Mouse (Mus musculus) CD4-positive helper T cell, adult 2 months (primary cell): ENCODE measurements around the gene Txndc2.

ENCODE experiments used
- DNase-seq: peaks from one replicate; pipeline ENCODE4 v3.0.0-alpha.2; 2012; ENCODE audit warnings: low read depth, missing footprints, low spot score

The Txndc2 gene

GRCm38 (mm10) chr17:65641734-65642218 lies at the start of gene Txndc2:
Txndc2 (minus strand) TSS chr17:65642168.
- DNase-seq = no peak

- DNase-seq = no peak
These were observed 41.8 kb upstream of the Txndc2 start for GRCm38 (mm10) chr17:65683731-65684130.

- no peak for DNase-seq
These were observed 41.3 kb upstream of the Txndc2 start for GRCm38 (mm10) chr17:65683316-65683715.

- no peak for DNase-seq
These were observed 40.2 kb upstream of the Txndc2 start for GRCm38 (mm10) chr17:65682071-65682680.

GRCm38 (mm10) chr17:65681516-65681915 lies 39.5 kb upstream of the Txndc2 start:
- no peak for DNase-seq

- no peak for DNase-seq
These were observed 38.9 kb upstream of the Txndc2 start for GRCm38 (mm10) chr17:65680801-65681412.

GRCm38 (mm10) chr17:65679806-65680446 lies 38.0 kb upstream of the Txndc2 start:
- DNase-seq = no peak

GRCm38 (mm10) chr17:65677742-65678141 lies 35.8 kb upstream of the Txndc2 start:
- no peak for DNase-seq

- no peak for DNase-seq
These were observed 34.6 kb upstream of the Txndc2 start for GRCm38 (mm10) chr17:65676536-65676935.

- DNase-seq = no peak
These were observed 34.0 kb upstream of the Txndc2 start for GRCm38 (mm10) chr17:65675985-65676384.

GRCm38 (mm10) chr17:65674710-65675171 lies 32.8 kb upstream of the Txndc2 start:
- DNase-seq = no peak

GRCm38 (mm10) chr17:65672926-65673325 lies 31.0 kb upstream of the Txndc2 start:
- no peak for DNase-seq

- DNase-seq = no peak
These were observed 27.1 kb upstream of the Txndc2 start for GRCm38 (mm10) chr17:65669061-65669460.

GRCm38 (mm10) chr17:65667792-65668191 lies 25.8 kb upstream of the Txndc2 start:
- DNase-seq = no peak

- DNase-seq = no peak
These were observed 24.6 kb upstream of the Txndc2 start for GRCm38 (mm10) chr17:65666388-65667161.

GRCm38 (mm10) chr17:65665786-65666387 lies 23.9 kb upstream of the Txndc2 start:
- DNase-seq = no peak

- no peak for DNase-seq
These were observed 21.5 kb upstream of the Txndc2 start for GRCm38 (mm10) chr17:65663329-65664078.

GRCm38 (mm10) chr17:65662662-65663061 lies 20.7 kb upstream of the Txndc2 start:
- DNase-seq = no peak

GRCm38 (mm10) chr17:65658416-65658815 lies 16.4 kb upstream of the Txndc2 start:
- DNase-seq = no peak

- DNase-seq = no peak
These were observed 16.0 kb upstream of the Txndc2 start for GRCm38 (mm10) chr17:65657958-65658357.

GRCm38 (mm10) chr17:65656731-65657130 lies 14.8 kb upstream of the Txndc2 start:
- DNase-seq = no peak
